In genomic region chr10:42238296-42238695, GRCm38 (mm10) we compare ENCODE assay signal across 9 mouse cellular contexts.
"Had no signal": no experiment of that assay in that cellular context is flagged by ENCODE, and none has a peak within 500 bp of the region (broad histone marks: within the 10 kb centered on the region; RNA-seq: fewer than 3 reads in every experiment).

No protein-coding gene starts in this region.

- H3K4me2 ChIP-seq: liver, embryonic 15.5 days; neural tube, embryonic 12.5 days had no signal

- H3K27me3 ChIP-seq: liver, embryonic 15.5 days; neural tube, embryonic 12.5 days had no signal

- H3K36me3 ChIP-seq: limb, embryonic 10.5 days; neural tube, embryonic 12.5 days had no signal

- DNase-seq: kidney, adult 9 months; midbrain, embryonic 14.5 days; thymus, adult 18-20 months; thymus, postnatal 14 days had no signal

- H3K4me3 ChIP-seq: left cerebral cortex, adult 2 months; limb, embryonic 10.5 days; liver, embryonic 15.5 days; neural tube, embryonic 12.5 days had no signal

- H3K9ac ChIP-seq: liver, embryonic 15.5 days; neural tube, embryonic 12.5 days had no signal

- H3K27ac ChIP-seq: hindbrain, postnatal 0 days; left cerebral cortex, adult 2 months; limb, embryonic 10.5 days; neural tube, embryonic 12.5 days had no signal

- H3K9me3 ChIP-seq: limb, embryonic 10.5 days; liver, embryonic 15.5 days; neural tube, embryonic 12.5 days had no signal
